Mouse (Mus musculus) kidney, adult 9 months (tissue): ENCODE measurements at regions not wholly inside any gene's neighbourhood (a gene's known extent, or its start where the extent isn't known, plus 50 kb on each side); places are given as distances from the start of the nearest gene placed in this dataset.
"Not testable (repeated sequence)": the region's sequence is repeated elsewhere in the genome, so short reads cannot be mapped to it uniquely, and the experiment has no call there.

Experiments used
- DNase-seq: peaks from one replicate; pipeline ENCODE4 v3.0.0; 2022

DNA sequence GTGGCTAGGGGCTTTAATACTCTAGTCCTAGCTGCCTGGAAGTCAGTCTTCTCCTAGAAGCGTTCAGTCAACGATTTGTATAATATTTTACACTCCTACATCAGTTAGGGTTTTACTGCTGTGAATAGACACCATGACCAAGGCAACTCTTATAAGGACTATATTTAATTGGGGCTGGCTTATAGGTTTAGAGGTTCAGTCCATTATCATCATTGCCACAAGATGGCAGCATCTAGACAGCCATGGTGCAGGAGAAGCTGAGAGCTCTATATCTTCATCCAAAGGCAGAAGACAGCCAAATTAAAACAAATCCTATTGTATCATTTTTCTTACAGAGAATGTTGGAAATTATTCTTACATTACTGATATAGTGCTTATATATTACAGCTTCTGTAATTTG lies 167.0 kb upstream of the Ndn start:
- peak; percentile 28 for DNase-seq

- DNase-seq: no peak
These were observed 137.8 kb upstream of the Ndn start for GRCm38 (mm10) chr7:62208529-62208928.

DNA sequence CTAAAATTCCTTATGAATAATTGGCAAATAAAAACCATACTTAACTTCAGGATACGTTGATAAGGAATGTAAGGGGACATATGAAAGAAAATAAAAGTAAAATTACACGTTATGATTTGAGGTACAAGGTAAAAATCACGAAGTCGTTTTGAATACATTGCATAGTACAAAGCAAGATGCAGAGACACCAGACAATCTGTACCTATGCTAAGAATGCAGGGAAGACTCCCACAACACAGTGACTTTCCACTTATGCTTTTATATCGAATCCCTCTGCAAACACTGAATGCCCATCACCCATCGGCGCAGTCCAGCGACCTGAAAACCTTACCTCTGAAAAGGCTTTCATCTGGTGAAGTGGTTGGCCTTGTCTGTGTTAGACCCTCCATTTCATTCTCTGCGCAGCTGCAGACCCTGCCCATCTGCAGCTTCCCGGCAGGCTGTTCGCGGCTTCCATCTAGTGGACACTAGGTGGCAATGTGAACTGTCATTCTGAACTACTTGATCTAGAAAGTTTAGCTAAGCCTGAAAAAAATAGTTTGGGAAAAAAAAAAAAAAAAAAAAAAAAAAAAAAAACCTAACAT lies 137.2 kb upstream of the Ndn start:
- no peak for DNase-seq

DNA sequence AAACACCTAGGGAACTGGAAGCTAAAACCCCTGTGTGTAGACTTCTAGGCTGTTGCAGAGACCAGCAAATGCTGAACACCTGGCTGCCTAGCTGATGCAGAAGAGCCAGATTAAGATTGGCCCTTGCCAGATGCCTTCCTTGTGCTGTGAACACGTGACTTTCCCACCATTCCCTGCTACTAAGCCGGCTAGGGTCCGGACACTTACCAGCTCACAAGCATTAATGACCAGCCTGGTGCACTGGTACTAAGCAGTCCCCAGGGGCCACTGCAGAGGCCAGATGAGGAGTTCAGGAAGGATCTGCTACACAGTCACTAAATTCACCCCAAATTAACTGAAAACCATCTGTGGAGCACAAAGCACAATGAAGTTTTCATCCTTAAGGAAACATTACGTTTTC lies 121.2 kb upstream of the Ndn start:
- no peak for DNase-seq

DNA sequence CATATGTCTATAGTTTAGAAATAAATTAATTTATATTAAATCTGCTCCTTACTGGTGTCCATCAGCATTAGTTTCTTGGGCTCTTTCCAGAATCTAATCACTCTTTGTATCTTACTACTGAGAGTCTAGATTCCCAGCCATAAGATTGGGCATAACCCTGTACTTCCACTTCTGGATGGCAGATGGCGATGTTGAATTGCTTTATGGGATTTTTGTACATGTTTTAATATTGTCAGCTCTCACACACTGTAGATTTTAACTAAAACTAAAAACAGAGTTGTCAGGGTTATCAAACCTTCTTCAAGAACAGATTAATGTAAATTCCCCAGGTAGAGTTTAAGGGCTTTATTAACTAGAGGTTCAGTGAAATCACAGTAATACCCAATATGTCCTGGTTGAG lies 118.6 kb upstream of the Ndn start:
- peak; percentile 19 for DNase-seq

DNA sequence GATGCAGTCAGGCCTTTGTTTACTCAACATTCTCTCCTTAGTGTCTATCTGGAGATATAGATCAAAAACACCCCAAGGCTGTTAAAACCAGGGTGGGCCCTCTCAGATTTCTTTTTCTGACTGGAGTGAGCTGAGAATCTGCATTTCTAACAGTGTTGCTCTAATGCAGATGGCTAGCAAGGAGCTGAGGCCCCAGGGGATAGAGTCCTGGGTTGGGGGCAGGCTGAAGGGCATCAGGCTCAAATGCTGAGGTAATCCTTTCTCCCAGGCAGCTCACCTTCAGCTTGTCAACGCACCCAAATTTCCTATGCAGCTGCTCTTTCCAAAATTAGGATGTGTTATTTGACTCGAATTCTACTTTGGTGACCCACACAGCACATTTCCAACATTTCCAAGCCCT lies 115.7 kb upstream of the Ndn start:
- no peak for DNase-seq

GRCm38 (mm10) chr7:62231120-62231574 lies 115.2 kb upstream of the Ndn start:
- no peak for DNase-seq

DNA sequence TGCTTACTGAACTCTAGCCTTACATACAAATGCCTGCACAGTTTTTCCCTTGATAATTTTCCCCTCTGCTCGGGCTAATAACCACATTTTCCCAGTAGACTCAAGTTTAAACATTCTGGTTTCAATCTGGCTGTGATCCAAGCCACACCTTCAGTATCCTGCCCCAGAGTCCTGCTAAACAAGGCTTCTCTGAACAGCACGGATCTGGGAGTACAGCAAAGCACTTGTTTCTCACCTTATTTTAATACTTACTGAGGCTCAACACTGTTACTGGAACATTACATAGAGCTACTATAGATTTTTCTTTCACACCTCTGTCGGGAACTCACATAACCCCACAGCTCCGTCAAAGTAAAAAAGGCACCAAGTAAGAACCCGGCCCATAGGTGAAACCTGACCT lies 114.3 kb upstream of the Ndn start:
- no peak for DNase-seq

DNA sequence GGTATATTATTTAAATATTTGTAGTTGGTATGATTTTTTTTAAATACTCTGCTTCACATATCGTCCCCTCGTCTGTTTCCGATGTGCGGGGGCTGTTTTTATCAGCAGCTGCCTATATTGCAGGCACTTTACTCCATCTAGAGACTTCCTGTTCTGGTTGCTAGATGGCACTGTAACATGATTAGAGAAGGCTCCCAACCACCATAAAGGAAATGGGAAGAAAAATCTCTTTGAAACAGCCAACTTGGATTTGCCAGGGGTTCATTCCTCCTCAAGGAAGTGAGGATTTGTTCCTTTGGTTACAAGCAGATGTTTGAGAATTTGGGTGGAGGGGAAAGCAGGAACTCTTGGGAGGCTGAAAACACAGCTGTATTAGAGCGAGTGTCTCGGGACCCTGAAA lies 112.3 kb upstream of the Ndn start:
- DNase-seq: no peak

GRCm38 (mm10) chr7:62235766-62236165 lies 110.6 kb upstream of the Ndn start:
- no peak for DNase-seq

DNA sequence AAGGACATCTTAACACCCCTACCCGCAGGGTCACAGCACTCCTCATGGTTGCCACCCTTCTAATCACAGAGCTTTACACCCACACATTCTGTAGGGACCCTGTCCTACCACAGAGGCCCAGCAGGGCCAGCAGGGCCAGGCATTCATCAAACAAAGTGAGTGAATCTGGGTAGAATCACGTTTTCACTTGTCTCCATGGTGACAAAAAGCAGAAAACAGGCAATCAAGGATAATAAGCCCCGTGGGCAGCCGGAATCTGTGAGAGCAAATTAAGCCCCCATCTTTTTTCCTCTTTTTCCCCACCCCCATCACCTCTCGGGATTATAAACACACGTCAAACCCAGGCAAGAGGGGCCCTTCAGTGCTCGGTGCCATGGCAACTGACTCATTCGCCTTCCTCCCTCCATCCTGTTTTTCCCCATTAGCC lies 84.7 kb upstream of the Ndn start:
- no peak for DNase-seq

- not testable (repeated sequence) for DNase-seq
These were observed 84.2 kb upstream of the Ndn start for GRCm38 (mm10) chr7:62262174-62262573.

- no peak for DNase-seq
These were observed 77.1 kb upstream of the Ndn start for GRCm38 (mm10) chr7:62269156-62269855.

- DNase-seq: no peak
These were observed 70.2 kb upstream of the Ndn start for GRCm38 (mm10) chr7:62276219-62276618.

- DNase-seq: no peak
These were observed 67.9 kb upstream of the Ndn start for GRCm38 (mm10) chr7:62278492-62278891.

- no peak for DNase-seq
These were observed 67.3 kb upstream of the Ndn start for GRCm38 (mm10) chr7:62279022-62279421.
